Mouse (Mus musculus): Measurements from ENCODE around the gene Spaca6. TPM values are rescaled to one million over a fixed set of nuclear protein-coding genes. Genes with fewer than 3 reads are reported as not detected.

Spaca6 gene
- total RNA-seq, 2 experiments from 2014 or later = 37.3 to 49.3 TPM

Small RNA genes within 50 kb of the gene (microRNA-seq; reads per million reads assigned to microRNA genes)
- gene Gm25927 (not detected), gene Mir125a (2,997 reads per million, percentile 85 among the genes with 10 or more reads in this experiment), gene Mir99b (2,649 reads per million, percentile 85 among the genes with 10 or more reads in this experiment), gene Mirlet7e (not detected)

Other genes with a start within 250 kb of the Spaca6 start
- gene Lnpep, start 202.1 kb upstream of the Spaca6 start, total RNA-seq (2021) = 100 to 1,000 TPM; 103 to 115 TPM
- not detected for gene Vmn2r90, start 123.4 kb upstream of the Spaca6 start, total RNA-seq (2021)
- under 1 TPM; 0.18 to 0.69 TPM for gene Has1, start 28.0 kb downstream of the Spaca6 start, total RNA-seq (2021)
- gene Fpr1, start 56.8 kb downstream of the Spaca6 start, total RNA-seq (2021) = under 1 TPM; 0.20 to 0.26 TPM
- gene Fpr2, start 60.7 kb downstream of the Spaca6 start, total RNA-seq (2021) = under 1 TPM in 1 of 2 experiments, not detected in 1; 0.98 TPM
- not detected for gene Fpr3, start 60.7 kb downstream of the Spaca6 start, total RNA-seq (2021)
- not detected for gene Fpr-rs4, start 194.6 kb downstream of the Spaca6 start, total RNA-seq (2021)
- not detected for gene Vmn2r124, start 222.3 kb downstream of the Spaca6 start, total RNA-seq (2021)

All from gastrocnemius, postnatal 4 days (tissue).